Mouse (Mus musculus): ENCODE results near the gene Fut4. TPM values are rescaled to one million over a fixed set of nuclear protein-coding genes. Genes with fewer than 3 reads are reported as not detected.

Fut4 gene
- polyA plus RNA-seq, 2 experiments = 2.0 to 2.1 TPM

DNA sequence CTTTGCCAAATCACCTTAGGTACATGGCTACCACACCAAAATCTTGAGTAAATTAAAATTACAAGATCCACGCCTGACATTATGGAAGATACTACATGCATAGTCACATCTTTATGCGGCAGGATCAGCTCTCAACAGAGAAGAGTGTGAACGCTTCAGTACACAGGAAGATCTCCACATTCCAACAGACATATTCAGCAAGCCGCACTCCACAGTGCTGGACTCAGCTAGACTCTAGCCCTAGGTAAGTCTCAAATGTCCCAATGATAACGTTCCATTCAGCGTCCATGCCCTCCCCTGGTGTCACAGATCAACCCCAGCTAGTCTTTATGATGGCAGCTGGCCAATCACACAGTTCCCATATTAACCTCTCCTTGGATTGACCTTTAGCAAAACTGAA lies 26.2 kb downstream of the Fut4 start:
- no peak for ATAC-seq (ENCODE audit: low FRiP score, low read depth)
- Histone ChIP-seq H3K27ac (replicated peaks; ENCODE audit: low read depth, low read length) (no peak overlapping the region), H3K4me1 (ENCODE audit: control insufficient read depth, insufficient read depth, low read length) (peaks cover 2% of the 10 kb centered on the region; the same call in 1 of the 2 replicates), H3K4me3 (replicated peaks; ENCODE audit: low read length) (no peak overlapping the region), H3K9ac (ENCODE audit: low read depth, low read length, severe bottlenecking) (no peak overlapping the region), H3K36me3 (ENCODE audit: control insufficient read depth, insufficient read depth, low read length) (no peaks in the 10 kb centered on the region), H3K27me3 (ENCODE audit: control insufficient read depth, insufficient read depth, low read length) (no peaks in the 10 kb centered on the region), H3K4me2 (replicated peaks; ENCODE audit: low read depth, low read length, severe bottlenecking) (no peak overlapping the region), H3K9me3 (ENCODE audit: control insufficient read depth, low read length) (no peaks in the 10 kb centered on the region)
- TF ChIP-seq POLR2A (IDR thresholded peaks at IDR 0.05; ENCODE audit: borderline replicate concordance, extremely low read depth, insufficient read depth, insufficient read length) = no peak
- no peak for DNase-seq (ENCODE audit: low spot score)
- WGBS = 89% methylated on average over 6 of the region's 6 CpGs

DNA sequence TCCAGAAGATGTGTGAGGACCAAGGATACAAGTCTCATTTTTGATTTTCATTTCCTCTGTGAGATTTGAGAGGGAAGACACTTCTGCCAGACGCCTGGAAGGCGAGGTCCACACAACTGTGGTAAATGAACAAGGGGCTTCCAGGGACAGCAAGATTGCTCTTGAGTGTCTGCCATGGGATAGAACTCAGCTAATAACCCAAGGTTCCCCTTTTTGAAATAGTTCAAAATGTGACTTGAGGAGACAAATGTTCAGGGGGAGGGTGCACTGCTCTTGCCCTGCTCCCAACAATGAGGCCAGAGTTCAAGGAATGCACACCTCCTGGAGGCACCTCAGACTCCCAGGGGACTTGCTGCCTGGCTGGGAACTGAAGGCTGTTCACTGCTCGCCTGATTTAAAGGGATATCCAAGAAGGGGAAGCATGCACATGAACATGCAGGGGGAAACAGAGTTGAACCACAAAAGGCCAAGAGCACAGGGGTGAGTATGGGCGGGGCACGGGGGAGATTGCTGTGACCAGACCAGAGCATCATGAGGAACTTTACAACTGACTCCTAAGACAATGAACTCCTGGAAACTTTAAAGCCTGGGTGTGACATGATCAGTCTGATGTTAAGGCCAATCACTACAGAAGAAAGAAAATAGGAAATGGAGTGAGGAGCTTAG lies 27.3 kb downstream of the Fut4 start:
- no peak for TF ChIP-seq POLR2A (IDR thresholded peaks at IDR 0.05; ENCODE audit: borderline replicate concordance, extremely low read depth, insufficient read depth, insufficient read length)
- Histone ChIP-seq H3K9ac (ENCODE audit: low read depth, low read length, severe bottlenecking) (no peak overlapping the region), H3K36me3 (ENCODE audit: control insufficient read depth, insufficient read depth, low read length) (no peaks in the 10 kb centered on the region), H3K4me1 (ENCODE audit: control insufficient read depth, insufficient read depth, low read length) (no peaks in the 10 kb centered on the region), H3K9me3 (ENCODE audit: control insufficient read depth, low read length) (no peaks in the 10 kb centered on the region), H3K27me3 (ENCODE audit: control insufficient read depth, insufficient read depth, low read length) (no peaks in the 10 kb centered on the region), H3K27ac (replicated peaks; ENCODE audit: low read depth, low read length) (no peak overlapping the region), H3K4me2 (replicated peaks; ENCODE audit: low read depth, low read length, severe bottlenecking) (no peak overlapping the region), H3K4me3 (replicated peaks; ENCODE audit: low read length) (no peak overlapping the region)
- DNase-seq (ENCODE audit: low spot score) (no peak), ATAC-seq (ENCODE audit: low FRiP score, low read depth) (no peak)
- WGBS = 75% methylated on average over 5 of the region's 5 CpGs

DNA sequence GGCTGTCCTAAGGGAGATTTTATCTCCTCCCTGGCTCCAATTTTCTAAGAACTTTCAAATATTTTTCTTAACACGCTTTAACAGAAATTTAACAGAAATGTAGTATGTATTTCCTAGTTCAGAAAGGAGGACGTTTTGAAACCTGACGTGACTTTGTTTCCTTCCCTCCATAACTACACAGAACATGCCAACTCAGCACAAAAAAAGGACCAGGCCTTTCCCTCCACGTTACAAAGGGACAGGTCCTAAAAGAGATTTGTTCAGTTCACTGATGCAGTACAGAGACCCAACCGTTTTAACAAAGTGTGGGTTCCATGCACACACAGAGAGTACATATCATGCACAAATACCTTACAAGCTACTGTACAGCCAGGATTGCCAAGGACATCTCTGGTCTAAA lies 30.6 kb downstream of the Fut4 start:
- no peaks in the 10 kb centered on the region for H3K27me3 ChIP-seq (ENCODE audit: control insufficient read depth, insufficient read depth, low read length)
- 80% methylated on average over 5 of the region's 5 CpGs for WGBS
- H3K36me3 ChIP-seq (ENCODE audit: control insufficient read depth, insufficient read depth, low read length) = no peaks in the 10 kb centered on the region
- H3K9me3 ChIP-seq (ENCODE audit: control insufficient read depth, low read length) = no peaks in the 10 kb centered on the region
- ATAC-seq (ENCODE audit: low FRiP score, low read depth) = no peak
- H3K4me2 ChIP-seq (replicated peaks; ENCODE audit: low read depth, low read length, severe bottlenecking) = no peak overlapping the region
- no peak overlapping the region for H3K27ac ChIP-seq (replicated peaks; ENCODE audit: low read depth, low read length)
- TF ChIP-seq POLR2A (IDR thresholded peaks at IDR 0.05; ENCODE audit: borderline replicate concordance, extremely low read depth, insufficient read depth, insufficient read length) = no peak
- DNase-seq (ENCODE audit: low spot score) = no peak
- no peak overlapping the region for H3K4me3 ChIP-seq (replicated peaks; ENCODE audit: low read length)
- no peak overlapping the region for H3K9ac ChIP-seq (ENCODE audit: low read depth, low read length, severe bottlenecking)
- H3K4me1 ChIP-seq (ENCODE audit: control insufficient read depth, insufficient read depth, low read length) = no peaks in the 10 kb centered on the region

DNA sequence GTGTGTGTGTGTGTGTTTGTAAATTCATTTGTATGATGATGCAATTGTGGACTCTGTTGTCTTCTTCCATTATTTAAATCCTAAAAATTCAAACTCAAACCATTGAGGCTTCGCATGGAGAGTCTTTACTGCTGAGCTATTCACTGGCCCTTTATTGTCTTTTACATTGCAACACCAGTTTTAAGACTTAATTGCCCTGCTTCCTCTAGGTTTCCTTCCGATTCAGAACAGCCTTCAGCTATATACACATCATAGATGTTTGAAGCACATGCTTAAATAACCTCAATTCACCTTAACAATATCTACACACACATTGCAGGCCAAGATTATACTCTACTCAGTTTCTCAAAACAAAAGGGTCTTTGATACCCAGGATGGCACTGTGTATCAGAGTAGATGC lies 31.8 kb downstream of the Fut4 start:
- Histone ChIP-seq H3K36me3 (ENCODE audit: control insufficient read depth, insufficient read depth, low read length) (no peaks in the 10 kb centered on the region), H3K27ac (replicated peaks; ENCODE audit: low read depth, low read length) (no peak overlapping the region), H3K9ac (ENCODE audit: low read depth, low read length, severe bottlenecking) (no peak overlapping the region), H3K9me3 (ENCODE audit: control insufficient read depth, low read length) (no peaks in the 10 kb centered on the region), H3K4me2 (replicated peaks; ENCODE audit: low read depth, low read length, severe bottlenecking) (no peak overlapping the region), H3K27me3 (ENCODE audit: control insufficient read depth, insufficient read depth, low read length) (no peaks in the 10 kb centered on the region), H3K4me1 (ENCODE audit: control insufficient read depth, insufficient read depth, low read length) (no peaks in the 10 kb centered on the region), H3K4me3 (replicated peaks; ENCODE audit: low read length) (no peak overlapping the region)
- DNase-seq (ENCODE audit: low spot score) (no peak), ATAC-seq (ENCODE audit: low FRiP score, low read depth) (no peak)
- WGBS = 36% methylated on average over 2 of the region's 2 CpGs
- TF ChIP-seq POLR2A (IDR thresholded peaks at IDR 0.05; ENCODE audit: borderline replicate concordance, extremely low read depth, insufficient read depth, insufficient read length) = no peak

DNA sequence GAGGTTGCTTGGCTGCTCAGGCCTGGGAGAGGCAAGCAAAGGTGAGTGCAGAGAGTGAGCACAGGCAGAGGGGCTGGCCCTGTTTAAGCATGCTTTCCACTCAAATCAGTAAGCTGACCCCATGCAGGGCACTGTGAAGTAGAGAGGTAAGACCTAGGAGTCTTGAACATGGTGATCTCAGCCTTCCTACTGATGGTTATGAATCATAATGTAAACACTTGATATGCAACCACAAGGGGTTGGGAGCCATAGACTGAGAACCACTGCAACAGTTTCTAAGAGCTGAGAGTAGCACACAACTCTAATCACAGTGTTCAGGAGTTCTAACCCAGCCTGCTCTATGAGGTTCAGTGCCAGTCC lies 33.9 kb downstream of the Fut4 start:
- no peaks in the 10 kb centered on the region for H3K27me3 ChIP-seq (ENCODE audit: control insufficient read depth, insufficient read depth, low read length)
- no peaks in the 10 kb centered on the region for H3K4me1 ChIP-seq (ENCODE audit: control insufficient read depth, insufficient read depth, low read length)
- no peak overlapping the region for H3K27ac ChIP-seq (replicated peaks; ENCODE audit: low read depth, low read length)
- H3K4me3 ChIP-seq (replicated peaks; ENCODE audit: low read length) = no peak overlapping the region
- no peak overlapping the region for H3K4me2 ChIP-seq (replicated peaks; ENCODE audit: low read depth, low read length, severe bottlenecking)
- no peak overlapping the region for H3K9ac ChIP-seq (ENCODE audit: low read depth, low read length, severe bottlenecking)
- DNase-seq (ENCODE audit: low spot score) (no peak), ATAC-seq (ENCODE audit: low FRiP score, low read depth) (no peak)
- H3K9me3 ChIP-seq (ENCODE audit: control insufficient read depth, low read length) = no peaks in the 10 kb centered on the region
- no peaks in the 10 kb centered on the region for H3K36me3 ChIP-seq (ENCODE audit: control insufficient read depth, insufficient read depth, low read length)
- TF ChIP-seq POLR2A (IDR thresholded peaks at IDR 0.05; ENCODE audit: borderline replicate concordance, extremely low read depth, insufficient read depth, insufficient read length) = no peak

All from limb, embryonic 14.5 days (tissue).